Mouse (Mus musculus): ENCODE measurements at regions not wholly inside any gene's neighbourhood (a gene's known extent, or its start where the extent isn't known, plus 50 kb on each side); places are given as distances from the start of the nearest gene placed in this dataset.
"Not testable (repeated sequence)": the region's sequence is repeated elsewhere in the genome, so short reads cannot be mapped to it uniquely, and the experiment has no call there.

DNA sequence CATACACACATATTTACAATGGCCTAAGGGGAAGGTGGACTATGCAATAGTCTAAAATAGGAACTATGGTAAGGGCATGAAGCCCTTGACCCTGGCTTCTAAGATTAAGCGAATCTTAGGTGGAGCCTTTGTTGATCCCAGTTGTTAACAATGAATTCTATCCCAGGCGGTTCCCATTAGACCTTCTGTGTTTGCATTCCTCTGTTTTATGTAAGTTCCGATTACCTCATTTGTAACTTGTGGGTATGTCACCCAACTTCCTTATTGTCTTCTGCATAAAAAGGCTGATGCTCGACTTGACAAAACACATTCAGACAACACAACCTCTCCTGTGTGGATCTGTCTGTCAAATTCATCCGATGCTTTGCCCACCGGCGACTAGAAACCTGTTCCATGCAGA, 335.6 kb downstream of the Gm11232 start:
- not testable (repeated sequence) for DNase-seq (ENCODE audit: low spot score in 2 of 2)

GRCm38 (mm10) chr4:71409867-71410266, 347.9 kb downstream of the Gm11232 start:
- DNase-seq (ENCODE audit: low spot score in 2 of 2) = no peak

- DNase-seq (ENCODE audit: low spot score in 2 of 2) = no peak
Observed at GRCm38 (mm10) chr4:71390444-71390843, 367.3 kb downstream of the Gm11232 start.

- DNase-seq (ENCODE audit: low spot score in 2 of 2) = no peak
Observed at GRCm38 (mm10) chr4:71369276-71369675, 388.5 kb downstream of the Gm11232 start.

DNA sequence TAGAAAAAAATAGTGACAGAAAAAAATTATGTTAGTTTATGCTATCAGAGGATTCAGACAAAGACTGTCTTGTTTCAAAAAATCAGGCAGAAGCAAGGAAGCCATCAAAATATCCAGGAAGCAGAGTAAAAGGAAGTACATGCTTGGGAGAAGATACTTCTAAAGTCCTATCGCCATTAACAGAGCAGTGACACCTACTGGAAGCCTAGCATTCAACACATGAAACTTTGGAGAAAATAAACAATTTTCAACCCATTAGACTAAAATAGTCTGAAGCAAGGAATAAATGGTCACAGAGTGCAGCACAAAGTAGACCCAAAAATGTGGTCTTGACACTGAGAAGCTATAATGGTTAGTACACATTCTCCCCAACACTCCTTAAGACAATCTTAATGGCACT, 394.0 kb downstream of the Gm11232 start:
- DNase-seq (ENCODE audit: low spot score in 2 of 2) = no peak

DNA sequence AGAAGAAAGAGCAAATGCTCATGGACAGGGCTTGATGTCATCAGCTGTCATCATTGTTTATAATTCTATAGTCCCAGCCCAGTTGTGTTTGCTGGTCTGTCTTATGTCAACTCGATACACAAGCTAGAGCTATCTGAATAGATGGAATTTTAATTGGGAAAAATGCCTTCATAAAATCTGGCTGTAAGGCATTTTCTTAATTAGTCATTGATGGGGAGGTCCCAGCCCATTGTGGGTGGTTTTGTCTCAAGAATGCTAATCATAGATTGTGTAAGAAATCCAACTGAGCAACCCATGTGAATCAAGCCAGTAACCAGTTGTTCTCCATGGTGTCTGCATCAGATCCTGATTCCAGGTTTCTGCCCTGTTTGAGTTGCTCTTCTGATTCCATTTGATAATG, 400.1 kb downstream of the Gm11232 start:
- no peak for DNase-seq (ENCODE audit: low spot score in 2 of 2)

- no peak for DNase-seq (ENCODE audit: low spot score in 2 of 2)
Observed at GRCm38 (mm10) chr4:71356714-71357113, 401.1 kb downstream of the Gm11232 start.

DNA sequence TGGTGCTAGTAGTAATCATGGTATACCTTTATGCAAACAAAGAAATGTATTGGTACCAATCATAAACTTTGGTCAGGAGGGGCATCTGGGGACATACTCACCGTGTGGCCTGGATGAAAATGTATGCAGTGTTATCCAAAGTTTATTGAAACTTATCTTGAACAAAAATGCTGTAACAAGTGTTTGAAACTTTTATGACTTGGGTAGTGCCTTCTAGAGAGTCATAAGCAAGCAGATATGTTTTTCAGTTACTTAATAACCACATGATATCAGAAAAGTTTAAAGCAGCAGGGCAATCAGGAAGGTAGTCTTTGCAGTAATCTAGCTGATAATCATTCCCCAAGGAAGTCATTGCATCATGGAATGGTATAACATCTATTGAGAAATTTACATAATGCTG, 401.5 kb downstream of the Gm11232 start:
- DNase-seq (ENCODE audit: low spot score in 2 of 2) = no peak

DNA sequence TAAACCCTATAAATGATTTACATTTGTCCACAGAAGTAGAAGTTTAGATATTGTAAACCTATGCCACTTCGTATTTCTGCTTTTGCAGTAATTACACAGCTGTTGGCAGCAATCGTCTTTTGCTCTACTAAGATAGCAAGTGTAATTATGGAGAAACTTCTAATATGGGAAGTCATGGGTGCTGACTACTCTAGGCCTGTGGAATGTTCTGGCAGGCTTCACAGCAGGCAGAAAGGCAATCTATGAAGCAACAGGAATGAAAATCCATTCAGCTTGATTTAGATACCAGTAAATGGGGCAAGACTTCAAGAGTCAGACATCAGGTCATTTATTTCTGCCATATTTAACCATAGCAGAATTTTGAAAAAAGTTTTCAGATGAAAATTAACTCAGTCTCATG, 405.9 kb downstream of the Gm11232 start:
- no peak for DNase-seq (ENCODE audit: low spot score in 2 of 2)

DNA sequence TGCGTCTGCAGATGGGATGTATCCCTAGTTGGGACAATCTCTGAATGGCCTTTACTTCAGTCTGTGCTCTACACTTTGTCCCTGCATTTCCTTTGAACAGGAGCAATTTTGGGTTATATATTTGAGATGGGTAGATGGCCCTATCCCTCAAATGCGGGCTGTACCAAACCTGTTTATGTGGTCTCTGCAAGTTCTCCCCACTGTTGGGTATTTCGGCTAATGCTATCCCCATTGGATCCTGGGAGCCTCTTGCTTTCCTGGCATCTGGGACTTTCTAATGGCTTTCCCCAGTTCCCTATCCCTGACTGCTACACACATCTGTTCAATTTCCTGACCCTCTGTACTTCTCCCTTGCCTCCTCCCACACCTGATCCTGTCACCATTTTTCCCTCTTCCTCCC, 414.7 kb downstream of the Gm11232 start:
- no peak for DNase-seq (ENCODE audit: low spot score in 2 of 2)

DNA sequence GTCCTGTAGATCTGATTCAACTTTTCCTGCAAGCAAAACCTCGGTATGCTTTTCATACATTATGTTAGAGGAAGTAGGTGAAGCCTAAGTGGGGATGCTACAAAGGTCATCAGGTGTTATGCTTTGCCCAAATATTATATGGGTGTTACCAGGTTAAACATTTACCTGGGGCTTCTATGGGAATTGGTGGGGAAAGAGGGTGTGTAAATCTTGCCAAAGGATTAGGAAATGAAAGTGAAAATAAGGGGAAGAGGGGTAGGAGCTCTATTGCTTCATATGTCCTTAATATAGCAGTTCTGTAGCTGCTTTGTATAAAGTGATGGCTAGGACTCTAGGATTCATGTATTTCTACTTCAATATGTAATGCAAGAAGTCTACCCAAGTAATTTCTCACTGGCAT, 419.2 kb downstream of the Gm11232 start:
- DNase-seq (ENCODE audit: low spot score in 2 of 2) = no peak

GRCm38 (mm10) chr4:71332672-71333071, 425.1 kb downstream of the Gm11232 start:
- DNase-seq (ENCODE audit: low spot score in 2 of 2) = no peak

DNA sequence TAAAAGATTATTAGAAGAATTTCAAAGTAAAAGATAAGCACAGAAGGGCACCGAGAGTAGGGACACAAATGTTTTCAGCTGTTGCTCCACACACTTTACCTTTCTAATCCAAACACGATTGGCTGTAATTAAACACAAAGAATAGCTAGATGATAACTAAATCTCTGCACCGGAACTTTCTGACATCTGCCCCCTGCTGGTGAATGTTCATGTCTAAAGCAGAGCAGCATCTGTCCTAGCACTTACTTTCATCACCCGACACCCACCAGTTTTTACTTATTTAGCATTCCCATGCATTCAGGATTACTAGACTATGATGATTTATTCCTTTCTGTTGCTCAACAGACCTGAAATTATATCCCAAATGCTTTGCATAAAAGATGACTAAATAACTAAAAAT, 425.7 kb downstream of the Gm11232 start:
- peak in 1 of 2 experiments; percentile 28 for DNase-seq (ENCODE audit: low spot score in 2 of 2)

- DNase-seq (ENCODE audit: low spot score in 2 of 2) = no peak
Observed at GRCm38 (mm10) chr4:71316605-71317004, 441.2 kb downstream of the Gm11232 start.

DNA sequence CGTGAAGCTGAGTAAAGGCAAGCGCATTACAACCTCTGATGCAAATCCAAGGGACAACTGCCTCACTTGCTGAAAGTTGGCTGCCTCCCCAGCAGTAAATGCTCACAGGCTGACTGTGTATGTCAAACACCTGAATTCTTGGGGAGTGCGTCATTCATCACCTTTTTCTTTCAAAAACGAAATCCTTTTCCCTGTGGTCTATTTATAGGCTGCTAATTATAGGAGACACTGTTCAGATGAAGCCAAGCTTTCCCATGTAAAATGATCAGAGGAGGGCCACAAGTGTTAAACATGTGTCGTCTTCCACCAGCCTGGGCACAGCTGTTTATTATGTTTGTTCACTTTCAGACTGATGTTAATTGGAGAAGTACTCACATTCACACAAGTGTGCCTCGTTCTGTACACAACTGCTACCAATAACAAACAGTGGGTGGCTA, 450.6 kb downstream of the Gm11232 start:
- no peak for DNase-seq (ENCODE audit: low spot score in 2 of 2)

- no peak for DNase-seq (ENCODE audit: low spot score in 2 of 2)
Observed at GRCm38 (mm10) chr4:71306690-71307089, 451.1 kb downstream of the Gm11232 start.

- not testable (repeated sequence) for DNase-seq (ENCODE audit: low spot score in 2 of 2)
Observed at GRCm38 (mm10) chr4:71295716-71296115, 462.0 kb downstream of the Gm11232 start.

DNA sequence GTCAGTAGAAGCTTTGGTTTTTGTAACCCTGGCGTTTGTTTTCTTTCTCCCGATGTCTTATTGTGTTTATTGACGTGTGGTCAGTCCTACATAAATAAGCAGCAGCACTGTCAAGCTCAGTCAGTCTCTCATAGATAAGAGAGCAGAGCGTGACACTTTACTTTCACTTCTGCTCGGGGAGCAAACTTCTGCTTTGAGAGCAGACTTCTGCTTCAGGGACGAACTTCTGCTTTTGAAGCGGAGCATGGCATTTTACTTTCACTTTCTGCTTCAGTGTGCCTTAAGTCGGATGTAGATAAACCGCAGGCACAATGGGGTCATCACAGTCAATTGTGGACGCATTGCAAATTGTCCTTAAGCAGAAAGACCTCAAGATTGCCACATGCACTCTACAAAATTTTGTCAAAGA, 466.0 kb downstream of the Gm11232 start:
- DNase-seq (ENCODE audit: low spot score in 2 of 2) = no peak

- DNase-seq (ENCODE audit: low spot score in 2 of 2) = not testable (repeated sequence)
Observed at GRCm38 (mm10) chr4:71291111-71291740, 466.5 kb downstream of the Gm11232 start.

DNA sequence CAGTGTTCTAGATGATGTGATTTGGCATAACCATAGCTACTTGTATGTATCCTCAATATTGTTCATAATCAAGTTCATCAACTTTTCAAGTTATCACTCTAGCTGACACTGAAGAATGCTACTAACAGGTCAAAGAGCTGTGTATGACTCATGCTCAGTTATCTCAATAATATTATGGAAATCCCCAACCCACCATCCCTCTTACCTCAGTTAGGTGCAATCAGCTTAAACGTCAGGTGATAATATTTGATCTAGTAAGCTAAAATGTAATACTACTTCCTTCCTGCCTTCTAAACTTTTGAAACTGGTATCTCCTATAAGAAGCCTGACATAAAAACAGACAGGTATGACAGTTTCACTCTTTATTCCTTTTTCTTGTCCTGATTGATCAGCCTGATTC, 474.6 kb downstream of the Gm11232 start:
- DNase-seq (ENCODE audit: low spot score in 2 of 2) = no peak

GRCm38 (mm10) chr4:71279710-71280109, 478.1 kb downstream of the Gm11232 start:
- no peak for DNase-seq (ENCODE audit: low spot score in 2 of 2)

- DNase-seq (ENCODE audit: low spot score in 2 of 2) = no peak
Observed at GRCm38 (mm10) chr4:71259897-71260296, 497.9 kb downstream of the Gm11232 start.

GRCm38 (mm10) chr4:71230497-71230872, 527.3 kb downstream of the Gm11232 start:
- peak; percentile 3 to 8 for DNase-seq (ENCODE audit: low spot score in 2 of 2)
